Mouse (Mus musculus): ENCODE data around the gene Lst1. TPM values are rescaled to one million over a fixed set of nuclear protein-coding genes. Genes with fewer than 3 reads are reported as not detected.
A peak's percentile ranks its signal among the peaks of the same experiment; 100 is the strongest.

Gene Lst1
- polyA plus RNA-seq, 3 experiments from 2014 or later = 6.4 to 11.2 (median 8.8) TPM

DNA sequence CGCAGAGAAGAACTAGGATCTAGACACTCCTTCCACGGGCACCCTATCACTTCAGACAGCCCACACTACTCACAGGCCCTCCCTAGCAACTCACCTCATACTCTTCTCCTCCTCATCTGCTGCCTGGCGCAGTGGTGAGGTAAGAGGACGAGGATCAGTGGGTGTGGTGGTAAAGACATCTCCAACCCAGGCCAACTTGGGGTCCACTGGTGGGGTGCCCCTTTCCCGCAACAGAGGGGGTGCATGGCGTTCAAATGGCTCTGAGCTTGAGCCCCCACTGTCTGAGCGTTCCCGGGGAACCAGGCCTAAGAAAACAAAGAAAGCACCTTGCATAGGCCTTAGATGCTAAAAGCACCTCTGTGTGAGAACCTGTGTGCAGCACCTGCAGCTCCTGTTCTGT, 31.0 kb downstream of the Lst1 start:
- no peak for ATAC-seq

DNA sequence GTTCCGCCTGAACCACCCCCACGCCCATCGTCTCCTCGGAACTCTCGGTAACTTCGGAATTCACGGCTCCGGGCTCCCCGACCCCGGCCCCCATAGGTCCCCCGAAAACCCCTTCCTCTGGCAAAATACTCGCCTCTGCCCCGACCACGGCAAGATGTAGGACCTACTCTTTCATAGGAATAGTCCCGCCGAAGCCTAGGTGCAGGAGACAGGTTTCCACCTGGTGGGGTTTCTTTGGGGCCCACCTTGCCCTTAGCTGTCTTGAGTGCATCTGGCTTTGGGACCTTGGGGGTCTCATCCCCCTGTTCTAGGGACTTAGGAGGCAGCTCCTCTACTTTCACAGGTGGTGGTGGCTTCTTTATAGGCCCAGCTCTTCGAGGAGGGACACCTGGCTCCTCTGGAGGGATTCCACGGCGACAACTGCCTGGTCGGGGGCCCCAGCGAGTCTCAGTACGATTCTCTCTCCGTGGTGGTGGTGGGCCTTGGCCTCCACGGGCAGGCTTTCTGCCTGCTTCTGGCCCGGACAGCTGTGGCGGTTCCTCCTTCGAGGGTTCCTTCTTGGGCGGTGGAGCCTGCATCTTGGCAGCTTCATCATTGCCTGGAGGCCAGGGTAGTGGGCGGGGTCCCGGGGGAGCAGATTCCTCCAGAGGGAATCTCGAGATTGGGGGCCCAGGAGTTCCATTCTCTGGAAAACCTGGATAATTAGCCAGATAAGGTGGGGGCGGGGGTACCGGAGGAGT, 31.6 kb downstream of the Lst1 start:
- no peak for ATAC-seq

DNA sequence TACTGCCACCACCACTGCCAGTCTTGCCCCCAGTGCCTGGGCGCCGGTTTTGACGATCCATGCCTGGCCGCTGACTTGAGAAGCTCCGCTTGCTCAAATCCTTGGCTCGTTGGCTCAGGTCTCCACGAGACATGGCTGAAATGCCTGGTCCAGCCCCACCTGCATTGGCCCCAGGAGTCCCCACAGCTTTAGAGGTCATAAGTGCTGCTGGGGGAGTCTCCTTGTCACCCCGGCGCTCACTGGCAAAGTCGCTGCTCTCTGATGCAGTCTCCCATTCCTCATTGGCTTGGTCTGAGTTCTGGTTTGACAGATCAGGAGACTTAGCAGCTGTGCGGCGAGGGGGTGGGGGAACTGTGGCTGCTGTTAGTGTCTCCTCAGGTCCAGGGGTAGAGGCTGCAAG, 32.8 kb downstream of the Lst1 start:
- ATAC-seq = no peak

DNA sequence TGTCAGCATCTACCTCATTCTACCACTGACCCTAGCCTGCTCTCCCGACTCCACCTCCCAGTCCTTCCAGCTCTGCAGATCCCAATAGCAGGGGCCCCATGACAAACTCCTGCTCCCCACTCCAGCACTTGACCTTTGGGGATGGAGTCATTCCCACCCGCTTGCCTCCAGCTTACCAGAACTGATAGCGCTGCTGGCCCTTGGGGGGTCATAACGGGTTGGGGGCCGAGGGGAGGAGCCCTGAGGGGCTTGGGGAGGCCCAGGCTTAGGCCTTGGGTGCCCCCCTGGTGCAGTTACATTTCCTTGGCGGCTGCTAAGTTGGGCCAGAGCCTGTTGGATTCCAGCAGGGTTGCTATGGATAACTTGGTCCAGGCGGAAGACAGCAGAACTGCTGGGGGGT, 33.6 kb downstream of the Lst1 start:
- no peak for ATAC-seq

DNA sequence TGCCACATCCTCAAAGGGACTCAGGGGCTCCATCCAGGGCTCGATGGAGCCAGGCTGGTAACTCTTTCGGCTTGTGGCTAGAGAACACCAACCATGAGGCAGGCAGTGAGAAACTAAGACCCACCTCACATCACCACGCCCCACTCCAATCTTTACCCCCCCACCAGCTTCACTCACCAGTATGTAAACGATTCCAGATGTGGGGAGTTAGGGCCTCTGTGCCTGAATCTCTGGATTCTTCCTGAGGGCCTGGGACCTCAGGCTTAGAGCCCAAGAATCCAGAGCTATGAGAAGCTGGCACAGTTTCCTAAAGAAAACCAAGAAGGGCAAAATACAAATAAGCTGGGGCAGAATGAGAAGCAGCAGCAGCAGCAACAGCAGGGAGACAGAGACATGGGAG, 34.3 kb downstream of the Lst1 start:
- no peak for ATAC-seq

DNA sequence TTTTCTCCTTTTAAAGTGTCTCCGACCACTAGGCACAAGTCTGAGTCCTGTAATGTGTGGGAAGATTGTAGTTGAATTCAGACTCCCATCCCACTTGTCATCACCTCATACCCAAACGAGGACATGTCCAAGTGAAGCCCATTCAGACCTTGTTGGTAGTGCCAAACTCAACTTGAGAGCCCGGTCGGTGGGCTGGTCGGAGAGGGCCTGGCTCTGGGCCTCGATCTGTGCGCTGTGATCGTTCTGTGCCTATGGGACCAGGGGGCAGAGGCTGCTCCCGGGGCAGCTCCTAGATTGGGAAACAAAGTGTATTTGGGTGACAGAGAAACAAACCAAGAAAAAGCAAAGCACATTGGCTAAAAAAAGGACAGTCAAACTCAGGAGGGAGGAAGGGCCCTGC, 35.2 kb downstream of the Lst1 start:
- no peak for ATAC-seq

DNA sequence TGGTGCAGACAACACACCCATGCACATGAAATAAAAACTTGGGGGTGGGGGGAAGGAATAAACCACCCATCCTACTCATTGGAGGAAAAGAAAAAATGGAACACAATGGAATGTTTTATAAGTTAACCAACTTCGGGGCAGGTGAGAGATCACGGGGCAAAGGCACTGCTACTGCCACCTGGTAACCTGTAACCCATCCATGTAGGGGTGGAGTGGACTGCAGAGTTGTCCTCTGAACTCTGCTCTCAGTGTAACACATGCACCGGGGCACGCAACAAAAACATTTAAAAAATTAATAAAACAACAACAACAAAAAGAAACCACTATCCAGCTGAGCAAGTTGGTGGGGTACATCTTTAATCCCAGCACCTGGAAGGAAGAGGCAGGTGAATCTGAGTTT, 36.1 kb downstream of the Lst1 start:
- ATAC-seq = no peak

DNA sequence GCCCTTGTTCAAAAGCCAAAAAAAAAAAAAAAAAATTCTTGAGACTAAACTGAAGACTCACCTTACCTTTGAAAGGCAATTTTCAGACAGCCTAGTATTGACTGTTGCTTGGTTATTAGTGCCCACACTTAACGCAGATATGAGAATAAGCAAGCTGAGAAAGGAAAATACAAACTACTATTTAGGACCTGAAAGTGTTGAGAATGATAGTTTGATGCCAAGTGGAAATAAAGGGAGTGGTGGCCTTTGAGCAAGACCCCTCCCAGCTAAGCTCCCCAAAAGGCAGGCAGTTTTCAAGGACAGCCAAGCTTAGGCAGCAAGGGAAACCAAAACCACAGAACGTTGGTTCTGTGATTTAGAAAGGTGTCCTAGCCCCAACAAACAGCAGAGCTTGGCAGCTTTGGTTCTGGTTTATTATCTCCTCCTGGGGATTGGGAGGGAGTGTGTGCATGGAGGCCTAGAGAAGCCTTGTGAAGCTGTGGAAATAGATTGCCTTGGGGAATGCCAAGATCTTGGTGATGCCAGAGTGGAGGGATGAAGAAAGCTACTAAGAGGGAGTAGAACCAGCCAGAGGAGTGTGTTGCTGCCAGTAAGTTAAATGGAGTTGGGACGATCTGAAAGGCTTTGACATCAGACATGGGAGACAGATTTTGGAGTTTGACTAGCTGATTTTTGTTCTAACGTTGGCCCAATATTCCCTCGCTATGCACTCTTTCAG, 40.2 kb downstream of the Lst1 start:
- no peak for ATAC-seq

DNA sequence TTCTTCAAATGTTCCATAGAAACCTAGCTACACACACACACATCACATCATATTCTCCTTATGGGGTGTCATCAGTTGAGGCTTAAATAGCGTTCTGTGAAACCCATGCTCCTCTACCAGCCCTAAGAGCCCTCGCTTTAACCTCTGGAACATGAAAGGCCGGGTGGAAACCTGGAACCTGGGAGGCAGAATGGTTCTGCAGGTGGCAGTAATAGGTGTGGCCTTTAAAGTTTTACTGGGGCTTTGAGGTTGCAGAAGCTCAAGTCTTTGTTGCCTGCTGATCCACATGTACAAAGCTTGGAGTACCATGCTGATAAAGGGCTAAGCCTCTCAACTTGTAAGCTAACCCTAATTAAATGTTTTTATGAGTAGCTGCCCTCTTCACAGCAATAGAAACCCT, 40.9 kb downstream of the Lst1 start:
- ATAC-seq = no peak

DNA sequence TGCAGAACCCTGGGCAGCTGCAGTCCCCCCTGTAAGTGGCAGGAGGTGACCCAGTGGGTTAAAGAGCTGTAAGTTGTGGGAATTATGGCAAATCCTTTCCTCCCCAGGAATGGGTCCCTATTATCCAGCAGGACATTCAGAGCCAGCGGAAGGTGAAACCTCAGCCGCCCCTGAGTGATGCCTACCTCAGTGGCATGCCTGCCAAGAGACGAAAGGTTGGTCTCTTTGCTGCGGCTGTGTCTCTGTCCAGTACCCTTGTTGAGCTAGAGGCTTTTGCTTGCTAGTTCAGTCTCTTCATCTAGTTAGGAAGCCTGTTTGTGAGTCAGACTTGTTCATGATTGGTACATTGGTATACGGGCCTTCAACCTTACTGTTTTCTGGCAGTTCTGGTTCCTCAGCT, 42.1 kb downstream of the Lst1 start:
- no peak for ATAC-seq

DNA sequence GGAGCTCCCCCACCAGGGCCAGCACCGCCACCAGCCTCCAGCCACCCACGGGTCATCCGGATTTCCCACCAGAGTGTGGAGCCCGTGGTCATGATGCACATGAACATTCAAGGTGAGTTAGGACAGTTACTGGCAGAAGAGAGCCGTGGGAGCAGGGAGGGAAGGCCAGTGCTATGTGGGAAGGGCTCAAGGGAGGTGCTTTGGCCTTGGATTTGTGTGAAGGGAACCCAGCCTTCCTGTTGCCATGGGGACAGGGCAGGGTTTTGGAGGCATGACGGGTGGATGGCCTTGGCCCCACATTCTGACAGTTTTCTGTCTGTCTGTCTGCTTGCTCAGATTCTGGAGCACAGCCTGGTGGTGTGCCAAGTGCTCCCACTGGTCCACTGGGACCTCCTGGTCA, 46.3 kb downstream of the Lst1 start:
- no peak for ATAC-seq

DNA sequence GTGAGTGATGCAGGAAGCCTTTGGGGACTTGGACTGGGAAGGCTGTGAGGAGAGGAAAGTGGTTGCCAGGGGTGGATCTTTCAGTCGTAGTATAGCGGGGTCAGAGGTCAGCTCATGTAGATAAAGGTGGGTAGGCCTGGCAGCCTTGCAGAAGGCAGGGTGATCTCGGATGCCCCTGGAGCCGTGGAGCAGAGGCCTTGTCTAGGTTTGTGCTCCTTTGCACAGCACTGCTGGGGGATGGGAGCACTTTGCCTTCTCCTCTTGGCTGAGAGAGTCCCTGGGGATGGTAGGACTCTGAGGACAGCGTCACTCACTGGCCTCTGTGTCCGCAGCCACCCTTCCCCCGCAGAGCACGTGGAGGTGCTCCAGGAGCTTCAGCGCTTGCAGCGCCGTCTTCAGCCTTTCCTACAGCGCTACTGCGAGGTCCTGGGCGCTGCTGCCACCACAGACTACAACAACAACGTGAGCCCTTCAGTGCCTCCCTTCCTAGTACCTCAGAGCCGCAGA, 47.7 kb downstream of the Lst1 start:
- ATAC-seq = no peak

DNA sequence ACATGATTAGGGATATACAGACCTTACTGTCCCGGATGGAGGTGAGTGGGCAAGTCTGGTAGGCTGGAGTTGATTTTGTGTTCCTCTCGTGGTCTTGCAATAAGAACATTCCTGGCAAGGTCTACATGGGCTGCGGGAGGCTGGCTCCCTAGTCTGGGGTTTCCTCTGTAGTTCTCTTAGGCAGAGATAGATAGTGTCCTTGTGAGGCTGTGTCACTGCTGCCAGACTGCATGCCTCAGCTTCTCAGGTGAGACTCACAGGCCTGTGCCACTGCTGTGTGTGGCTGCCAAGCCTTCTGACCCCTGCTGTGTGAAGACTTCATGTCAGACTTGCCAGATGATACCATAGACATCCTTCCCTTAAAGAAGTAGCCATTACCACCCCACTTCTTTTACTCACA, 49.0 kb downstream of the Lst1 start:
- ATAC-seq = no peak

DNA sequence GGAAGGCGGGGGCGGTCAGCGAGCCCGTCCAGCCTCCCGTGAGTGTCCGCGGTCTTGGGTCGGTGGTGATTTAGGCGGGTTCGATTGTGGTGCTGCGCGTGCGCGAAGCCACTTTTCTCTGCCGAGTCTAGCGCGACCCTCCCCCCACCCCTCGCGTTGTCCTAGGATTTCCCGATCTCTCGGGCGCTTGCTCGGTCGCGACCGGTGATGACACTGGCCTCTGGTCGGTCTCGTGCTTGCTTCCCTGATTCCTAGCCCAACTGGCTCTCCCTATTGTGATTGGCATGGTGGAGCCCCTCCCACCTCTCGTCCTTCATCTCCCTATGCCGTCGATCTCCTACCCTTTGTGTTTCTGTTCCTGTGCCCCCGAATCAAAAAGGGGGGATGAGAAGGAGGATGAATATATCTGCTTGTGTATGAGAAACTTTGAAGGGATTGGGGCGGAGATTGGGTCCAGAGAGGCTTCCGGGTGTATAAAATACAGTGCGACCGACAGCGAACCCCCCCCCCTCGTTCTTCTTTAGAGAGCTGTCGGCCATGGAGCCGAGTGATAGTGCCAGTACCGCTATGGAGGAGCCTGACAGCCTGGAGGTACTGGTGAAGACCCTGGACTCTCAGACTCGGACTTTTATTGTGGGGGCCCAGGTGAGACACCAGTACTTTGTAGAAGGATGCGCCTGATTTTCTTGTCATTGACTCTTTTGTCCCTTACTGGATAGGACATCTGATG, 52.5 kb downstream of the Lst1 start:
- peak; percentile 23 for ATAC-seq

Other genes with a start within 250 kb of the Lst1 start
- gene Hspa1b, start 229.2 kb downstream of the Lst1 start, polyA plus RNA-seq (2017; shearing (Covaris generic)) = under 1 TPM; 0.53 to 0.85 (median 0.80) TPM
- gene Gm20481, start 218.5 kb downstream of the Lst1 start, polyA plus RNA-seq (2017; shearing (Covaris generic)) = under 1 TPM in 1 of 3 experiments, not detected in 2; 0.94 TPM
- 1 to 10 TPM in 2 of 3 experiments, under 1 TPM in 1; 0.74 to 2.3 (median 1.1) TPM for gene Hspa1a, start 216.3 kb downstream of the Lst1 start, polyA plus RNA-seq (2017; shearing (Covaris generic))
- not detected for gene Hspa1l, start 215.7 kb downstream of the Lst1 start, polyA plus RNA-seq (2017; shearing (Covaris generic))
- gene Lsm2, start 206.6 kb downstream of the Lst1 start, polyA plus RNA-seq (2017; shearing (Covaris generic)) = 10 to 100 TPM; 37.7 to 67.4 (median 40.0) TPM
- gene Vars, start 187.5 kb downstream of the Lst1 start, polyA plus RNA-seq (2017; shearing (Covaris generic)) = 10 to 100 TPM; 27.2 to 30.9 (median 30.8) TPM
- gene Vwa7, start 171.9 kb downstream of the Lst1 start, polyA plus RNA-seq (2017; shearing (Covaris generic)) = under 1 TPM in 2 of 3 experiments, not detected in 1; 0.10 to 0.28 TPM
- gene Sapcd1, start 160.4 kb downstream of the Lst1 start, polyA plus RNA-seq (2017; shearing (Covaris generic)) = 1 to 10 TPM in 2 of 3 experiments, under 1 TPM in 1; 0.54 to 2.6 (median 1.4) TPM
- 1 to 10 TPM; 1.3 to 1.4 (median 1.4) TPM for gene Msh5, start 141.7 kb downstream of the Lst1 start, polyA plus RNA-seq (2017; shearing (Covaris generic))
- gene Clic1, start 138.5 kb downstream of the Lst1 start, polyA plus RNA-seq (2017; shearing (Covaris generic)) = 100 to 1,000 TPM; 487 to 766 (median 514) TPM
- gene Ddah2, start 129.4 kb downstream of the Lst1 start, polyA plus RNA-seq (2017; shearing (Covaris generic)) = 1 to 10 TPM in 2 of 3 experiments, under 1 TPM in 1; 0.91 to 3.0 (median 1.3) TPM
- not detected for gene Ly6g6c, start 123.1 kb downstream of the Lst1 start, polyA plus RNA-seq (2017; shearing (Covaris generic))
- not detected for gene Mpig6b, start 122.3 kb downstream of the Lst1 start, polyA plus RNA-seq (2017; shearing (Covaris generic))
- gene Ly6g6e, start 111.5 kb downstream of the Lst1 start, polyA plus RNA-seq (2017; shearing (Covaris generic)) = not detected
- gene Ly6g6d, start 110.4 kb downstream of the Lst1 start, polyA plus RNA-seq (2017; shearing (Covaris generic)) = not detected
- gene Ly6g6f, start 102.8 kb downstream of the Lst1 start, polyA plus RNA-seq (2017; shearing (Covaris generic)) = not detected
- gene Abhd16a, start 99.2 kb downstream of the Lst1 start, polyA plus RNA-seq (2017; shearing (Covaris generic)) = 10 to 100 TPM; 22.3 to 26.3 (median 25.6) TPM
- gene Ly6g5c, start 80.2 kb downstream of the Lst1 start, polyA plus RNA-seq (2017; shearing (Covaris generic)) = not detected
- gene Ly6g5b, start 73.0 kb downstream of the Lst1 start, polyA plus RNA-seq (2017; shearing (Covaris generic)) = 1 to 10 TPM; 1.9 to 8.9 (median 3.9) TPM
- gene Gpank1, start 67.0 kb downstream of the Lst1 start, polyA plus RNA-seq (2017; shearing (Covaris generic)) = 10 to 100 TPM; 57.1 to 87.4 (median 74.3) TPM
- gene Csnk2b, start 66.4 kb downstream of the Lst1 start, polyA plus RNA-seq (2017; shearing (Covaris generic)) = 100 to 1,000 TPM; 246 to 346 (median 344) TPM
- gene D17H6S53E, start 62.1 kb downstream of the Lst1 start, polyA plus RNA-seq (2017; shearing (Covaris generic)) = 10 to 100 TPM; 20.0 to 27.1 (median 25.1) TPM
- gene Apom, start 56.4 kb downstream of the Lst1 start, polyA plus RNA-seq (2017; shearing (Covaris generic)) = not detected
- gene Bag6, start 53.3 kb downstream of the Lst1 start, polyA plus RNA-seq (2017; shearing (Covaris generic)) = 10 to 100 TPM; 25.4 to 33.8 (median 29.1) TPM
- gene Prrc2a, start 23.5 kb downstream of the Lst1 start, polyA plus RNA-seq (2017; shearing (Covaris generic)) = 100 to 1,000 TPM in 1 of 3 experiments, 10 to 100 TPM in 2; 47.1 to 105 (median 47.2) TPM
- 1 to 10 TPM in 2 of 3 experiments, under 1 TPM in 1; 0.79 to 5.4 (median 2.1) TPM for gene Aif1, start 12.4 kb downstream of the Lst1 start, polyA plus RNA-seq (2017; shearing (Covaris generic))
- gene Ltb, start 6.0 kb upstream of the Lst1 start, polyA plus RNA-seq (2017; shearing (Covaris generic)) = 100 to 1,000 TPM; 112 to 242 (median 186) TPM
- gene Tnf, start 13.6 kb upstream of the Lst1 start, polyA plus RNA-seq (2017; shearing (Covaris generic)) = 10 to 100 TPM; 20.9 to 28.8 (median 24.9) TPM
- 100 to 1,000 TPM in 1 of 3 experiments, 10 to 100 TPM in 2; 34.4 to 113 (median 95.2) TPM for gene Lta, start 16.9 kb upstream of the Lst1 start, polyA plus RNA-seq (2017; shearing (Covaris generic))
- under 1 TPM in 2 of 3 experiments, not detected in 1; 0.67 to 0.68 TPM for gene Gm16181, start 32.4 kb upstream of the Lst1 start, polyA plus RNA-seq (2017; shearing (Covaris generic))
- 1 to 10 TPM; 4.6 to 7.2 (median 5.9) TPM for gene Atp6v1g2, start 45.2 kb upstream of the Lst1 start, polyA plus RNA-seq (2017; shearing (Covaris generic))
- gene Nfkbil1, start 47.4 kb upstream of the Lst1 start, polyA plus RNA-seq (2017; shearing (Covaris generic)) = 1 to 10 TPM; 1.7 to 3.3 (median 1.9) TPM
- 100 to 1,000 TPM; 194 to 276 (median 261) TPM for gene Ddx39b, start 53.3 kb upstream of the Lst1 start, polyA plus RNA-seq (2017; shearing (Covaris generic))
- 1,000 to 10,000 TPM; 4,089 to 4,363 (median 4,119) TPM for gene H2-D1, start 74.3 kb upstream of the Lst1 start, polyA plus RNA-seq (2017; shearing (Covaris generic))
- gene H2-Q1, start 132.0 kb upstream of the Lst1 start, polyA plus RNA-seq (2017; shearing (Covaris generic)) = under 1 TPM in 2 of 3 experiments, not detected in 1; 0.23 to 0.24 TPM
- 10 to 100 TPM in 2 of 3 experiments, 1 to 10 TPM in 1; 4.6 to 25.2 (median 21.9) TPM for gene H2-Q2, start 153.8 kb upstream of the Lst1 start, polyA plus RNA-seq (2017; shearing (Covaris generic))
- 10 to 100 TPM; 11.4 to 17.3 (median 16.4) TPM for gene H2-Q4, start 191.2 kb upstream of the Lst1 start, polyA plus RNA-seq (2017; shearing (Covaris generic))
- gene H2-Q6, start 236.4 kb upstream of the Lst1 start, polyA plus RNA-seq (2017; shearing (Covaris generic)) = 100 to 1,000 TPM; 356 to 772 (median 602) TPM

Data from inflammation-experienced regulatory T-cells, adult 6 months (primary cell).